Mouse (Mus musculus) embryonic fibroblast, embryonic 13.5 days (primary cell): ENCODE results near the gene Xirp1.

ENCODE experiments used
- CTCF ChIP-seq: IDR thresholded peaks from 2 replicates; pipeline ENCODE4 v1.5.1; 2011; ENCODE audit warnings: mild to moderate bottlenecking, control low read depth, low read length, moderate library complexity, borderline replicate concordance; ENCODE audit not compliant: insufficient read depth
- POLR2A ChIP-seq: IDR thresholded peaks from 2 replicates; pipeline ENCODE4 v1.6.1; 2011; ENCODE audit warnings: low read depth, mild to moderate bottlenecking, control low read depth, low read length, moderate library complexity

DNA sequence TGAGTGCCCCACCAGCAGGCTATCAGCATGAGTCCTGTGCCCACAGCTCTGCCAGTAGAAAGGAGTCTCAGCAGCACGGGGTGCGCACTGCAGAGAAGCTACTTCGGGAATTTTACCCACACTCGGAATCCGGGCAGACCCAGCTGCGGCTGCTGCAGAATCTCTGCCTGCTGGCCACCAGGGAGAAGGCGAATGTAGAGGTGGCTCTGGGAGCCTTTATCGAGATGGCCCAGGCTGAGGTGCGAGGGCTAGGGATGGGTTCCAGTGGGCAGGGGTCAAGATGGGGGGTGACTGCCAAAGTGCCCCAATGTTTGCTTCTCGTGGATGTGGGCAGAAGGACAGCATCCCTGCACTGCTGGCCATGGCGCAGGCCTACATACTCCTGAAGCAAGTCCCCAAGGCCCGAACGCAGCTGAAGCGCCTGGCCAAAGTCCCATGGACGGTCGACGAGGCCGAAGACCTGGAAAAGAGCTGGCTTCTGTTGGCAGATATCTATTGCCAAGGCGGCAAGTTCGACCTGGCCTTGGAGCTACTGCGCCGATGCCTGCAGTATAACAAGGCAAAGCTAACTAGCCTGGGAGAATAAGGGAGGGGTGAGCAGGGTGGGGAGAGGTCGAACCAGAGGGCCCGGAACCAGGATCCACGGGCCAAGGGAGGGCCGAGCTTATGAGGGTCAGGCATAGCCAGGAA lies 57.0 kb downstream of the Xirp1 start:
- no peak for TF ChIP-seq CTCF
- TF ChIP-seq POLR2A, result no peak
